9 mouse cellular contexts compared by ENCODE assay signal in the genomic region with DNA sequence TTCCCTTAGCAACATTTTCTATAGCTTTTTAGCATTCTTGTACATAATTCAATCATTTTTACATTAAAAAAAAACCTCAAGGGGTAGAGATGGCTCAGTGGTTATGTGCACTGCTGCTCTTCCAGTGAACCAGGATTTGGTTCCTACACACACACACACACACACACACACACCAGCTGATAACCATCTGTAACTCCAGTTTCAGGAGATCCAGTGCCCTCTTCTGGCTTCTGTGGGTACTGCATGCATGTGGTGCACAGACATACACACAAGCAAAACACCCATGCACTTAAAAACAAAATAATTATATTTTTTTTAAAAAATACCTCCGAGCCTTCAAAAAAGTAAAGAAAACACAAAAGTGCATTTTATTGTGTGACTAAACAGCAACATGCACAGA.
DNase-seq lines count a peak whose midpoint lies in the region; ATAC-seq and TF ChIP-seq lines count a peak whose summit lies in the region.
"Had no signal": no experiment of that assay in that cellular context is flagged by ENCODE, and none has a peak within 500 bp of the region (broad histone marks: within the 10 kb centered on the region; RNA-seq: fewer than 3 reads in every experiment).

No protein-coding gene starts in this region.

- 0 out of 2 replicates have a peak, but pooled peaks cover 4% of the 10 kb centered on the region for H3K4me1 ChIP-seq in hindbrain, embryonic 10.5 days (replicated peaks)
- H3K4me1 ChIP-seq in hindbrain, embryonic 16.5 days (ENCODE audit: control insufficient read depth, insufficient read depth, low read depth, low read length): peaks cover 3% of the 10 kb centered on the region
- no peaks in the 10 kb centered on the region for H3K4me1 ChIP-seq in lung, postnatal 0 days (ENCODE audit: insufficient read depth, low read depth, low read length)
- no peaks in the 10 kb centered on the region for H3K4me1 ChIP-seq in intestine, embryonic 15.5 days (replicated peaks)
- H3K4me1 ChIP-seq: megakaryocyte, embryonic 14.5 days had no signal

- H3K9ac ChIP-seq in hindbrain, embryonic 16.5 days (ENCODE audit: low read depth, low read length): no peak overlapping the region
- no peak overlapping the region for H3K9ac ChIP-seq in lung, postnatal 0 days (replicated peaks; ENCODE audit: low read depth)
- H3K9ac ChIP-seq in intestine, embryonic 15.5 days: no peak overlapping the region

- no peak overlapping the region for H3K4me2 ChIP-seq in hindbrain, embryonic 16.5 days (ENCODE audit: low read length)
- no peak overlapping the region for H3K4me2 ChIP-seq in lung, postnatal 0 days (replicated peaks; ENCODE audit: low read depth, low read length)
- no peak overlapping the region for H3K4me2 ChIP-seq in intestine, embryonic 15.5 days (replicated peaks)

- H3K27ac ChIP-seq in hindbrain, embryonic 10.5 days: no peak overlapping the region
- H3K27ac ChIP-seq in hindbrain, embryonic 16.5 days (ENCODE audit: low read depth, low read length): no peak overlapping the region
- H3K27ac ChIP-seq in lung, postnatal 0 days (ENCODE audit: low read length): no peak overlapping the region
- H3K27ac ChIP-seq in intestine, embryonic 15.5 days: no peak overlapping the region

- H3K4me3 ChIP-seq in hindbrain, embryonic 10.5 days: no peak overlapping the region
- H3K4me3 ChIP-seq in hindbrain, embryonic 16.5 days (ENCODE audit: low read length): no peak overlapping the region
- H3K4me3 ChIP-seq in lung, postnatal 0 days (ENCODE audit: low read depth, low read length): no peak overlapping the region
- no peak overlapping the region for H3K4me3 ChIP-seq in intestine, embryonic 15.5 days (replicated peaks)
- H3K4me3 ChIP-seq: megakaryocyte, embryonic 14.5 days had no signal

- 61% methylated on average over 1 of the region's 1 CpGs for WGBS in hindbrain, embryonic 10.5 days
- 83% methylated on average over 1 of the region's 1 CpGs for WGBS in hindbrain, embryonic 16.5 days
- 67% methylated on average over 1 of the region's 1 CpGs for WGBS in lung, postnatal 0 days
- WGBS in intestine, embryonic 15.5 days: 78% methylated on average over 1 of the region's 1 CpGs

- H3K27me3 ChIP-seq in hindbrain, embryonic 10.5 days (ENCODE audit: insufficient read depth, poor library complexity, severe bottlenecking): no peaks in the 10 kb centered on the region
- H3K27me3 ChIP-seq in hindbrain, embryonic 16.5 days (replicated peaks; ENCODE audit: control insufficient read depth, insufficient read depth, low read length): no peaks in the 10 kb centered on the region
- H3K27me3 ChIP-seq in lung, postnatal 0 days (replicated peaks; ENCODE audit: insufficient read depth, low read length): no peaks in the 10 kb centered on the region
- no peaks in the 10 kb centered on the region for H3K27me3 ChIP-seq in intestine, embryonic 15.5 days (replicated peaks)
- H3K27me3 ChIP-seq: megakaryocyte, embryonic 14.5 days had no signal

- H3K9me3 ChIP-seq in hindbrain, embryonic 10.5 days: no peaks in the 10 kb centered on the region
- no peaks in the 10 kb centered on the region for H3K9me3 ChIP-seq in hindbrain, embryonic 16.5 days (ENCODE audit: control insufficient read depth, low read length)
- no peaks in the 10 kb centered on the region for H3K9me3 ChIP-seq in lung, postnatal 0 days (ENCODE audit: low read length)
- H3K9me3 ChIP-seq in intestine, embryonic 15.5 days: no peaks in the 10 kb centered on the region

- no peak for ATAC-seq in hindbrain, embryonic 16.5 days
- no peak for ATAC-seq in lung, postnatal 0 days
- no peak for ATAC-seq in intestine, embryonic 15.5 days

- H3K36me3 ChIP-seq in hindbrain, embryonic 10.5 days: no peaks in the 10 kb centered on the region
- H3K36me3 ChIP-seq in hindbrain, embryonic 16.5 days (ENCODE audit: control insufficient read depth, insufficient read depth, low read length): no peaks in the 10 kb centered on the region
- H3K36me3 ChIP-seq in lung, postnatal 0 days (ENCODE audit: insufficient read depth, low read length): no peaks in the 10 kb centered on the region
- H3K36me3 ChIP-seq in intestine, embryonic 15.5 days: no peaks in the 10 kb centered on the region

- TF ChIP-seq CTCF in lung, postnatal 0 days (IDR thresholded peaks at IDR 0.05): peak; percentile 65

- no peak for TF ChIP-seq EP300 in lung, postnatal 0 days (IDR thresholded peaks at IDR 0.05)

- peak; percentile 48 for DNase-seq in hindbrain, embryonic 10.5 days (ENCODE audit: low spot score)
- peak; percentile 71 for DNase-seq in right cerebral cortex, postnatal 14 days
- DNase-seq in right cerebral cortex, postnatal 25 days: no peak
- DNase-seq in c-Kit-positive CD71-negative TER-119-negative erythroid progenitor cells, embryonic 14.5 days (ENCODE audit: low read depth): peak; percentile 3
- peak; percentile 6 for DNase-seq in lung, postnatal 0 days (ENCODE audit: low spot score)
- DNase-seq in yolk sac, embryonic 10.5 days (ENCODE audit: low spot score): no peak

Comparison
In these comparisons a context has a peak if more than half of its experiments do, and no peak if none do; other contexts are left out.
1. DNase-seq: peak in hindbrain, embryonic 10.5 days (single experiment), right cerebral cortex, postnatal 14 days (single experiment), c-Kit-positive CD71-negative TER-119-negative erythroid progenitor cells, embryonic 14.5 days (single experiment) and lung, postnatal 0 days (single experiment); none in right cerebral cortex, postnatal 25 days (single experiment) and yolk sac, embryonic 10.5 days (single experiment).